Mouse (Mus musculus) forebrain, embryonic 15.5 days (tissue): Measurements from ENCODE around the gene Pcp4. TPM values are rescaled to one million over a fixed set of nuclear protein-coding genes. Genes with fewer than 3 reads are reported as not detected.
"Not testable (repeated sequence)": the region's sequence is repeated elsewhere in the genome, so short reads cannot be mapped to it uniquely, and the experiment has no call there.

Source experiments
- ATAC-seq: fragments of 200-750 bp; cut with Nextera tagmentation; replicated peaks from 2 replicates; pipeline ENCODE4 v1.8.0; 2017; ENCODE audit warnings: mild to moderate bottlenecking, moderate TSS enrichment, moderate library complexity
- H3K27ac ChIP-seq: fragments of 300-500 bp; sonication (generic); replicated peaks from 2 replicates; pipeline ENCODE4 v1.5.1; 2015; ENCODE audit warnings: mild to moderate bottlenecking, inconsistent platforms
- H3K27me3 ChIP-seq: fragments of 300-500 bp; sonication (generic); 2 replicates; pipeline ENCODE4 v1.6.1; 2015; ENCODE audit warnings: inconsistent platforms
- H3K36me3 ChIP-seq: fragments of 300-500 bp; sonication (generic); 2 replicates; pipeline ENCODE4 v1.6.1; 2015; ENCODE audit warnings: mild to moderate bottlenecking, inconsistent platforms
- H3K4me1 ChIP-seq: fragments of 300-500 bp; sonication (generic); 2 replicates; pipeline ENCODE4 v1.6.1; 2015; ENCODE audit warnings: inconsistent platforms
- H3K4me2 ChIP-seq: fragments of 300-500 bp; sonication (generic); replicated peaks from 2 replicates; pipeline ENCODE4 v1.6.1; 2015; ENCODE audit warnings: mild to moderate bottlenecking, inconsistent platforms
- H3K4me3 ChIP-seq: fragments of 300-500 bp; sonication (generic); 2 replicates; pipeline ENCODE4 v1.5.1; 2015; ENCODE audit warnings: mild to moderate bottlenecking, inconsistent platforms
- H3K9ac ChIP-seq: fragments of 300-500 bp; sonication (generic); replicated peaks from 2 replicates; pipeline ENCODE4 v1.6.1; 2015; ENCODE audit warnings: mild to moderate bottlenecking, inconsistent platforms
- H3K9me3 ChIP-seq: fragments of 300-500 bp; sonication (generic); 2 replicates; pipeline ENCODE4 v1.6.1; 2016; ENCODE audit warnings: inconsistent platforms
- WGBS: fragments of 180-500 bp; shearing (Covaris S2); methylation state at CpG from one replicate; pipeline ENCODE4 v1.1.7; 2015; ENCODE audit warnings: mixed read lengths; 5-methylcytosine and 5-hydroxymethylcytosine counted together
- polyA plus RNA-seq: library from polyadenylated mRNA; unstranded; fragments of >200 nt; fragmentation: Nextera tagmentation; extraction: Ambion mirVana; gene quantifications from 2 replicates; pipeline ENCODE4 v1.2.1, GENCODE M21; 2015

The Pcp4 gene
- 141 and 169 TPM in 2 replicates for polyA plus RNA-seq

DNA sequence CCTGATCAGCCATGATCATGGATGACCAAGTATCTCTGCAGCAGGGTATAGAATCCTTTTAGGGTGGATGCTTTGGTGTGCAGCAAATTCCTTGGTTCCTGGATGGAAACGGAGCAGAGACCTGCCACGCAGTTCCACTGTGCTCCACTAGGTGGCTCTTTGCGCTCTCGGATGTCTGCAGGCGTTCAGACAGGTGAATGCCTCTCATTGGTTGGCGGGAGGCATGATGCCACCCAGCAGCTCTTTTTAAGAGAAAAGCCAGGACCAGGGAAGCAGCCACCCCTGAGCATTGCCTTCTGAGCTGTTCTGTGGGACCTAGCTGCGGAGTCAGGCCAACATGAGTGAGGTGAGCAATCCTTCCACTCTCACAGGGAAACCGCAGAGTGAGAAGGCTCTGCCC, at the start of gene Pcp4:
Gene Pcp4 (plus strand): TSS at position 162 of the 400 bp plus-strand sequence.
- peak; percentile 78 for ATAC-seq
- Histone ChIP-seq H3K36me3 (no peaks in the 10 kb centered on the region), H3K27me3 (no peaks in the 10 kb centered on the region), H3K4me1 (peaks cover 35% of the 10 kb centered on the region), H3K27ac (peak within 1 kb of the TSS; percentile 32), H3K9ac (peak within 1 kb of the TSS; percentile 15; the same call in 1 of the 2 replicates), H3K4me3 (peak within 1 kb of the TSS; percentile 29), H3K4me2 (peak within 1 kb of the TSS; percentile 35), H3K9me3 (no peaks in the 10 kb centered on the region)
- WGBS: 11% methylated on average over 8 of the region's 8 CpGs

DNA sequence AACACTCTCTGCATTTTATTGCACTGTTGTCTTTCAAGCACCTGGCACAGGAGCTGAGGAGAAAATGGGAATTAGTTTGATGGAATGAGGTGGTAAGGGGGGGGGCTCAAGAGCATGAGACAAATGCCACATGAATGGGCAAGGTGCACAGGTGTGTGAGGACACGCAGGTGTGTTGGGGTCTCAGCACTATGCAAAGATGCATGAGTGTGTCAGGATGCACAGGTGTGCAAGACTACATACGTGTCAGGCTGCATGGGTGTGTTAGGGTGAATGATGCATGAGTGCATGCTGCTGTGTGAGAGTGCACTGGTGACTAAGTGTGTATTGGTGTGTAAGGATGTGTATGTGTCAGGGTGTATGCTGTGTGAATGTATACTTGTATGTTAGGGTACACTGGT, 42.4 kb upstream of the Pcp4 start:
- Histone ChIP-seq H3K9me3 (no peaks in the 10 kb centered on the region), H3K4me3 (no peak overlapping the region), H3K27me3 (no peaks in the 10 kb centered on the region), H3K36me3 (no peaks in the 10 kb centered on the region), H3K27ac (no peak overlapping the region), H3K4me2 (no peak overlapping the region), H3K4me1 (no peaks in the 10 kb centered on the region), H3K9ac (no peak overlapping the region)
- ATAC-seq: no peak
- 89% methylated on average over 2 of the region's 2 CpGs for WGBS

DNA sequence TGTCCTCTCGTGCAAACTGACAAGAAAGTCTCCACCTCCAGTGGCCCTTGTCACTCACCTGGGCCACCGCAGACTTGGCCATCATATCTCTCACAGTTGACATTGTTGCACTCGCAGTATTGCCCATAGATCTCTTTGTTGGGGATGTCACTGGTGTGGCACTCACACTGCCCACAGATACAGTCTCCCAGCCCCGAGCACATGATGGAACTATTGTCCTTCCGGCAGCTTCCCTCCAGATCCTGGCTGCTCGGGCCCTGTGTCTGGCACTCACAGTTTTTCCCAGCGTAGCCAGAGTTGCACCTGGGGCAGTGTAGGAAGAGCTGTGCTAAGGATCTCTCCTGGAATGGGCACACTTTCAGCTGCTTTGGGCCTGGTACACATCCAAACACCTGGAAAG, 40.7 kb upstream of the Pcp4 start:
- WGBS: 86% methylated on average over 7 of the region's 7 CpGs
- Histone ChIP-seq H3K9ac (no peak overlapping the region), H3K4me3 (no peak overlapping the region), H3K36me3 (no peaks in the 10 kb centered on the region), H3K27ac (no peak overlapping the region), H3K9me3 (no peaks in the 10 kb centered on the region), H3K4me2 (no peak overlapping the region), H3K4me1 (no peaks in the 10 kb centered on the region), H3K27me3 (no peaks in the 10 kb centered on the region)
- no peak for ATAC-seq

- no peak overlapping the region for H3K4me3 ChIP-seq
- H3K9ac ChIP-seq: no peak overlapping the region
- H3K9me3 ChIP-seq: no peaks in the 10 kb centered on the region
- no peak for ATAC-seq
- H3K4me2 ChIP-seq: no peak overlapping the region
- 78% methylated on average over 3 of the region's 3 CpGs for WGBS
- H3K36me3 ChIP-seq: no peaks in the 10 kb centered on the region
- H3K27me3 ChIP-seq: no peaks in the 10 kb centered on the region
- no peak overlapping the region for H3K27ac ChIP-seq
- no peaks in the 10 kb centered on the region for H3K4me1 ChIP-seq
Observed at GRCm38 (mm10) chr16:96429046-96429445, 38.4 kb upstream of the Pcp4 start.

DNA sequence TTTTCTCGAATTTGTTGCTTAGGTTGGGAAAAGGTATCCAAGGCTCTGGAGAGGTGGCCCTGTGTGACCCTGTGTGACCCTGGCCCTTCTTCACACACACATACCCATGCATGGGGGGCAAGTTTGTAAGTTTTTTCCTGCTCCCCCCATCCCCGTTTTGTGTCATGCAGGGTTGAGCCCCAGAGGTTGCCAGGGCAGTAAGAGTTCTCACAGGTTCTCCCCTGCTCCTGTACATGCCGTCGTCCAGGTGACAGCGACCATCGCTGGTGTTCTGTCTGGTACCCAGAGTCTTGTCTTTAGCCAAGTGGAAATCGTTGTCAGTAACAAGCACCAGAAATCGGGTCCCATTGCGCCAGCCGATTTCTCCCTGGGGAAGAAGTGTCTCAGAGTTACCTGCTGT, 34.1 kb upstream of the Pcp4 start:
- H3K4me1 ChIP-seq: no peaks in the 10 kb centered on the region
- no peaks in the 10 kb centered on the region for H3K9me3 ChIP-seq
- ATAC-seq: no peak
- no peak overlapping the region for H3K4me2 ChIP-seq
- 87% methylated on average over 10 of the region's 10 CpGs for WGBS
- no peak overlapping the region for H3K4me3 ChIP-seq
- H3K27me3 ChIP-seq: no peaks in the 10 kb centered on the region
- no peaks in the 10 kb centered on the region for H3K36me3 ChIP-seq
- H3K9ac ChIP-seq: no peak overlapping the region
- no peak overlapping the region for H3K27ac ChIP-seq

DNA sequence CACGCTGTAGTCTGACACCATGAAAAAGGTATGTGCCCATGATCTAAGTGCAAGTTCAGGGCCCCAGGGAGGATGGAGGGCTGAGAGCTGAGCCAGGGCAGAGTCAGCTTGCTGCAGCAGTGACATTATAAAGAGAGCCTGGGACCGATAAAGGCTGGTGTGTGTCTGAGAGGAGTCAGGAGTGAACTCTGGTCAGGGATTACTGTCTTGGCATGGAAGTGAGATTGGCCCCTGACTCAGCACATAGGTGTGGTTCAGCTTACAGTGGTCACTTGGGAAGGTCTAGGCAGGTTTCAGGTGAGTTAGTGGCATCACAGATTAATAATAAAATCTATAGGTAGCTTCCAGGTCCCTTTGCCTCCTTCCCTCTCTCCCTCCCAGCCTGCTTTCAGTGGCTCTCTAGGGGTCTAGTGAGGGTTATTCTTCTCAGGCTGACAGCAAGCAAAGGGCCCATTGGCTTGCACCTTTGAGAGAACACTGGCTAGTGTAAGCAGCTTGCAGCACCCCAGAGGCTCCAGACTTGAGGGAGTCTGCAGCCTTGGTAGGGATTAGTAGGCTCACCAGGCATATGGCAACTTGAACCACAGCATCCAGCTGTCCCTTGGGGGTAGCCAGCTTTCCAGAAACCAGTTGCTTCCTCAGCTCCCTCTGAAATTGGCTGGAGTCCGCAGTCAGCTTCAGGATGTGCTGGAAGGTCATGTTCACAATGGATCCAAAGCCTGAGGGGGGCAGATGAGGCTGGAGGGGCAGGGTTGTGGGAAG, 33.2 kb upstream of the Pcp4 start:
- 89% methylated on average over 3 of the region's 3 CpGs for WGBS
- no peak overlapping the region for H3K4me3 ChIP-seq
- H3K4me1 ChIP-seq: no peaks in the 10 kb centered on the region
- ATAC-seq: no peak
- H3K4me2 ChIP-seq: no peak overlapping the region
- no peaks in the 10 kb centered on the region for H3K9me3 ChIP-seq
- H3K27me3 ChIP-seq: no peaks in the 10 kb centered on the region
- no peaks in the 10 kb centered on the region for H3K36me3 ChIP-seq
- no peak overlapping the region for H3K27ac ChIP-seq
- H3K9ac ChIP-seq: no peak overlapping the region

- ATAC-seq: peak; percentile 75
- Histone ChIP-seq H3K9me3 (no peaks in the 10 kb centered on the region), H3K36me3 (no peaks in the 10 kb centered on the region), H3K4me2 (no peak overlapping the region), H3K27ac (no peak overlapping the region), H3K9ac (no peak overlapping the region), H3K4me3 (no peak overlapping the region), H3K4me1 (no peaks in the 10 kb centered on the region), H3K27me3 (no peaks in the 10 kb centered on the region)
- 65% methylated on average over 5 of the region's 5 CpGs for WGBS
Observed at GRCm38 (mm10) chr16:96438946-96439345, 28.5 kb upstream of the Pcp4 start.

GRCm38 (mm10) chr16:96439682-96440081, 27.7 kb upstream of the Pcp4 start:
- no peaks in the 10 kb centered on the region for H3K36me3 ChIP-seq
- no peaks in the 10 kb centered on the region for H3K27me3 ChIP-seq
- no peak overlapping the region for H3K27ac ChIP-seq
- H3K4me1 ChIP-seq: no peaks in the 10 kb centered on the region
- no peak overlapping the region for H3K4me2 ChIP-seq
- H3K4me3 ChIP-seq: no peak overlapping the region
- no peak overlapping the region for H3K9ac ChIP-seq
- H3K9me3 ChIP-seq: no peaks in the 10 kb centered on the region
- 89% methylated on average over 4 of the region's 4 CpGs for WGBS
- no peak for ATAC-seq

GRCm38 (mm10) chr16:96440871-96441270, 26.5 kb upstream of the Pcp4 start:
- H3K4me2 ChIP-seq: no peak overlapping the region
- no peak overlapping the region for H3K27ac ChIP-seq
- H3K9me3 ChIP-seq: no peaks in the 10 kb centered on the region
- no peak overlapping the region for H3K9ac ChIP-seq
- no peaks in the 10 kb centered on the region for H3K27me3 ChIP-seq
- H3K4me1 ChIP-seq: no peaks in the 10 kb centered on the region
- 79% methylated on average over 8 of the region's 8 CpGs for WGBS
- no peak for ATAC-seq
- no peaks in the 10 kb centered on the region for H3K36me3 ChIP-seq
- H3K4me3 ChIP-seq: no peak overlapping the region

- H3K4me1 ChIP-seq: no peaks in the 10 kb centered on the region
- H3K27me3 ChIP-seq: no peaks in the 10 kb centered on the region
- no peak overlapping the region for H3K4me3 ChIP-seq
- no peak overlapping the region for H3K9ac ChIP-seq
- no peak for ATAC-seq
- no peak overlapping the region for H3K4me2 ChIP-seq
- WGBS: 90% methylated on average over 3 of the region's 3 CpGs
- no peaks in the 10 kb centered on the region for H3K36me3 ChIP-seq
- H3K9me3 ChIP-seq: no peaks in the 10 kb centered on the region
- H3K27ac ChIP-seq: no peak overlapping the region
Observed at GRCm38 (mm10) chr16:96441826-96442225, 25.6 kb upstream of the Pcp4 start.

DNA sequence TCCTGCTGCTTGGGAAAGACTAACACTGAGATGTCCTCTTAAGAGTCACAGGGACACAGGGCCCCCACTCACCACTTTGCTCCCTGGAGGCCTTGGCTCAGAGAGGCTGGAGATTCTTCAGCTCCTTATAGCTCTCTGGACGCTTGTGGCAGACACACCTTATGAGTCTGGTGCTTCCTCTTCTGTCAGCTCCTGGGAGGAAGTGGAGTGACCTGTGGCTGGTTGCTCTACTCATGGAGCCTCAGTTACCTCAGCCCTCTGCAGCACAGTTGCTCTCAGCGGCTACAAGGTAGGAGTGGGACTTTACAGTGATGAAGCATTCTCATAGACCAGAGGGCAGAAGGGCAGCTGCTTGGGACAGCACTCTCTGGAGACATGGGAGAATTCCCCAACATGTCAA, 23.9 kb upstream of the Pcp4 start, which contains the start of gene Itgb2l:
Gene Itgb2l (minus strand): TSS at position 152 of the 400 bp plus-strand sequence.
- Histone ChIP-seq H3K9ac (no peak within 1 kb of the TSS), H3K27me3 (no peaks in the 10 kb centered on the region), H3K4me1 (no peaks in the 10 kb centered on the region), H3K4me3 (no peak within 1 kb of the TSS), H3K9me3 (no peaks in the 10 kb centered on the region), H3K27ac (no peak within 1 kb of the TSS), H3K36me3 (no peaks in the 10 kb centered on the region), H3K4me2 (no peak within 1 kb of the TSS)
- ATAC-seq: no peak
- 89% methylated on average over 2 of the region's 2 CpGs for WGBS

DNA sequence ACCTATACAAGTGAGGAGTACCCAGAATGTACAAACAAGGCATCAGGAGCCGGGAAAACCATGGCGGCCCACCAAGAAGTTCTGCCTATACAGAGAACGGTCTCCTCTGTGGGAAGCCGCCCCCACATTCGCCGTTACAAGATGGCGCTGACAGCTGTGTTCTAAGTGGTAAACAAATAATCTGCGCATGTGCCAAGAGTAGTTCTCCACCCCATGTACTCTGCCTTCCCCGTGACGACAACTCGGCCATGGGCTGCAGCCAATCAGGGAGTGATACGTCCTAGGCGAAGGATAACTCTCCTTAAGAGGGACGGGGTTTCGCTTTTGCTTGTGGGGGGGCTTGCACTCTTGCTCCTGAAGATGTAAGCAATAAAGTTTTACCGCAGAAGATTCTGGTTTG, 16.5 kb upstream of the Pcp4 start:
- H3K9me3 ChIP-seq, H3K4me1 ChIP-seq, H3K36me3 ChIP-seq, H3K27ac ChIP-seq, ATAC-seq, H3K4me3 ChIP-seq, H3K27me3 ChIP-seq, H3K9ac ChIP-seq, H3K4me2 ChIP-seq: not testable (repeated sequence)
- 95% methylated on average over 15 of the region's 16 CpGs for WGBS

DNA sequence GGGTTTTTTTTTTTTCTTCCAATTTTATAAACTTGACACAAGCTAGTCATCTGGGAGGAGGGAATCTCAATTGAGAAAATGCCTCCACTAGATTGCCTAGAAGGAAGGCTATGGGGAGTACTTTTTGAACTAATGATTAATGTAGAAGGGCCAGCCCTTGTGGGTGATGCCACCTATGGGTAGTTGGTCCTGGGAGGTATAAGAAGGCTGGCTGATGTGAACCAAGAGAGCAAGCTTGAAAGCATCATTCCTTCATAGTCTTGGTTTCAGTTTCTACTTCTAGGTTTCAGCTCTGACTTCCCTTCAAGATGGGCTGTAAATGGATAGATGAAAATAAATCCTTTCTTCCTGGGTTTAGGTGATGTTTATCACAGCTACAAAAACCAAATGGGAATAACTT, 13.3 kb upstream of the Pcp4 start:
- no peak overlapping the region for H3K9ac ChIP-seq
- no peaks in the 10 kb centered on the region for H3K36me3 ChIP-seq
- ATAC-seq: no peak
- no peak overlapping the region for H3K4me2 ChIP-seq
- H3K27ac ChIP-seq: no peak overlapping the region
- no peaks in the 10 kb centered on the region for H3K4me1 ChIP-seq
- no peaks in the 10 kb centered on the region for H3K9me3 ChIP-seq
- H3K4me3 ChIP-seq: no peak overlapping the region
- no peaks in the 10 kb centered on the region for H3K27me3 ChIP-seq
